Mouse (Mus musculus) skeletal muscle tissue, adult 2 months (tissue): Measurements from ENCODE around the gene 1700102P08Rik.

Experiments
- DNase-seq: peaks from one replicate; pipeline ENCODE4 v3.0.0-alpha.2; 2012; ENCODE audit warnings: low read depth, low spot score

Gene 1700102P08Rik

DNA sequence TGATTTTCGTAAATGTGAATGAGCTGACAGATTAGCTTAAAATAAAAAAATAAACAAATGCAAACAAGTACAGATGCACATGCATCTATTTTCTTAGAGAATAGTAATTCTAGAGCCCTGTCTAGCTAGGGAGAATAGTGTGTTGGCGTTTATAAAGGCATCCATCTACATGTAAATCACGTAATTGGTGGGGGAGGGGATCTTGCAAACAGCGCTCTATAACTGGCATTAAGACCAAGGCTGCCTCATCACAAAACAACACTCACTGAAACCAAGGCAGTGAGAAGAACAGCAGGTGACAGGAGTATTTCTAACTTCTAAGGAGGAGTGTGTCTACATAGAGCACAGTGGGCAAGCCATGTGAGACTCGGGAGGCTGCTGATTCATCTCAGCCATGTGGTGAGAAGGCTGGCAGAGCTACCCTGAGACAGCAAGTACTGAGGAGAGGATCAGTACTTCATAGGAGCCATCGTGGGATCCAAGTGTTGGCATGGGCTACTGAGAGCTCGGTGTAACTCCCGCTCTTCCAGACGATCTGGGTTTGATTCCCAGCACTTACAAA is 18.9 kb downstream of the 1700102P08Rik start:
- DNase-seq = no peak

DNA sequence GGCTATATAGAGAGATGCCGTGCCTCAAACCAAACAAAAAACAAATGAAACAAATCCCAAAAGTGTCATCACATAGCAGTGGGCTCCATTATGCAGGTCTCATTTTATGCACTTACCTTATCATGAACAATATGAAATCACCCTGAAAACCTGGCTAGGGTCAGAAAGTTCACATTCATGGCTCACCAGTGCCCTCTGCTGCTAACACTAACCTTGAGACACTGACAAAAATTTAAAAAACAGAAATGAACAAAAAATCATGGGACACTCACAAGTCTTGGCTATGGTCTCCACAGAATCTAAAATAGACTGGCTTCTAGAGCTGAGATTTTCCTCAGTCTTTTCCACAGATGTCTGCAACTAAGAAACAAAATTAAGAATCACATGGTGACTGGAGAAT is 19.6 kb downstream of the 1700102P08Rik start:
- no peak for DNase-seq

DNA sequence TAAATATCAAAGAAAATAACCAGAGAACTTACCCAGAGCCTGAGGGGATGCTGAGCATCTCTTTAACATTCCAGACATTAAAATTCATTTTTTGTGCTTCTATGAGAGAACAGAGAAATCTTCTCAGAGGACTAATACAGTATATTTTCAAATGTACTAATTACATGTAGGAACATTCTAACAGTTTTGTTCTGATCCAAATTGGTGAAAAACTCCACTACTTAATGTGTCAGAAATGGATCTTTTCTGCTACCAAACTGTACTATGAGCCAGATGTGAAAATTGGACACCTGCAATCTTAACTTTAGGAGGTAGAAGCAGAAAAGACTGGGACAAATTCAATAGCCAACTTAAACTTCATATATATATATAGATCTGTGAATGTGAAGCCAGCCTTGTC is 35.8 kb downstream of the 1700102P08Rik start, which contains the start of gene Ccdc36:
Ccdc36 (minus strand) TSS at position 101 of the 400 bp plus-strand sequence.
- DNase-seq = no peak

GRCm38 (mm10) chr9:108431431-108432067 is 38.9 kb downstream of the 1700102P08Rik start:
- DNase-seq = no peak

DNA sequence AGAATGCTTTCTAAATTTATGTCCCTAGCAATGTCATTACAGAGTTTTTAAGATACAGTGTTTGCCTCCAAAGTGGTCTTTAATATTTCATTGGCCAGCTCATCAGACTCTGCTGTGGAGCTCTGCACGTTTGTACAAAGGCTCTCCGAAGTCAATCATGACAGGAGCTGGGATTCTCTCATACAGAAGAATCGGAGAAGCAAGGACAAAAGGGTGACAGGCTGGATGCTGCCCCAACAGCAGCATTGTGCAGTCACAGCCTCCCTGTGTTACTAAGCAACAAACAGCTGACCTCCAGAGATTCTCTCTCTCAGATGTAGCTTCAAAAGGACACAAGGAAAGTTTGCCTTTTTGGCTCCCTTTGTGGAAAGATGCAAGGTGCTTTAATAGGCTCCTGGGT is 43.6 kb downstream of the 1700102P08Rik start, which contains the start of gene BC048562:
BC048562 (plus strand) TSS at position 301 of the 400 bp plus-strand sequence.
- DNase-seq = no peak

DNA sequence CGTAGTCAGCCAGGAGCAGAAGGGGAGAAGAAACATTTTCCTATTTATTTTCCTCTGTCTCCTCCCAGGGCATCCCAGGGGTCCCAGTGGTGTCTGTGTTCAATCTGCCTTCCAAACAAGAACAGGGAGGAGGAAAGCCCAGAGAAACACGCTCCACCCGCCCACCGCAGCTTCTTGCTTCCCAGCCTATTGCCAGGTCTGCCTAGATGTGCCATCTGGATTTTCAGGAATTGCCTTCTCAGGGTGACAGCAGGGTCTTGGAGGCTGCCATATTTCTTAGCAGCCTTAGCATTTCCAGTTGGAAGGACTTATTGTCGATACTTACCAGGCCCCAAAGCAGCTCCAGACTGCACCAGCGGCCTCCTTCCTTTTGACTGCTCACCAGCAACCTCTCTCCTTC is 46.6 kb downstream of the 1700102P08Rik start:
- no peak for DNase-seq

GRCm38 (mm10) chr9:108440485-108440884 is 47.9 kb downstream of the 1700102P08Rik start:
- DNase-seq = no peak

DNA sequence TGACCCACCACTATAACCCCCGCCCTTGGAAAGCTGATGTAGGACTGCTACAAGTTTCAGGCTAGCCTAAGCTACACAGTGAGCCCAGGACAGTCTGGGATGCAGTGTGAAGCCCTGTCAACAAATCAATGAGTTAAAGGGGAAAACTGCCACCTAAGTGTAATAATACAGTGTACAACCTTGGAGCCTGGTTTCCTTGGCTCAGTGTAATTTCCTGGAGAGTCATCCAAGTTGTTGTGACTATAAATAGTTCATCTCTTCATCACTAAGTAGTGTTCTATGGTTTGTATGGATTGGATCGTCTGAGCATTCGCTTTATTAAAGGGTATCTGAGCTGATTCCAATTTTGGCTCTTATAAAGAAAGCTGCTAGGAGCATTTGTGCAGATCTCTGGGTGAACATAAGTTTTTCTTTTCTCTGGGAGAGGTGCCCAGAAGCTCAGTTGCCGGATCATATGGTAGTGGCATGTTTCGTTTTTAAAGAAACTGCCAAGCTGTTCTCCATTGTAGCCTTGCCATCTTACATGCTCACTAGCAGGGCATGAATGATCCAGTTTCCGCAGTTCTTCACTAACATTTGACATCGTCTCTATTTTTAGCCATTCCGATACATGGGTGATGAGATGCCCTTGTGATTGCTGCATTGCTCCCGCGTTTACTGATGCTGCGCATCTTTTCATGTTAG is 48.8 kb downstream of the 1700102P08Rik start:
- no peak for DNase-seq

DNA sequence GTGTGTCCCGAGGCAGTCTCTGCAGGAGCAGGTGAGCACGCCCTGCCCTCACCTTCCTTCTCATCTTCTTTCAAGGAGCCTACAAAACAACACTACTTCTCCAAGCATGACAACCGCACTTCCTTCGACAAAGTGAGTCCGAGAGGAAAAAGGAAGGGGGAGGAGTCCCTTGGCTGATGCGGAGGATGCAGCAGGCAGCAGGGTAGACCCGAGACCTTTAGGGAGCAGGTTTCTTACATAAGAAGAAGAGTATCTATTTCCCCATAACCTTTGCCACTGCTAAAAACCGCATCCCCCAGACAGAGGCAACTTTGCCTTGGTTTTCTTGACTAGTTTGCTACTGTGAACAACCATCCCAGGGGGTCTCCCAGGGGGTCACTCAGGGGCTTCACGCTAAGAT is 52.5 kb downstream of the 1700102P08Rik start:
- no peak for DNase-seq

- no peak for DNase-seq
These were observed 57.3 kb downstream of the 1700102P08Rik start for GRCm38 (mm10) chr9:108449860-108450259.

- no peak for DNase-seq
These were observed 57.9 kb downstream of the 1700102P08Rik start for GRCm38 (mm10) chr9:108450292-108451169.

GRCm38 (mm10) chr9:108451170-108451493 is 58.5 kb downstream of the 1700102P08Rik start:
- DNase-seq = no peak

DNA sequence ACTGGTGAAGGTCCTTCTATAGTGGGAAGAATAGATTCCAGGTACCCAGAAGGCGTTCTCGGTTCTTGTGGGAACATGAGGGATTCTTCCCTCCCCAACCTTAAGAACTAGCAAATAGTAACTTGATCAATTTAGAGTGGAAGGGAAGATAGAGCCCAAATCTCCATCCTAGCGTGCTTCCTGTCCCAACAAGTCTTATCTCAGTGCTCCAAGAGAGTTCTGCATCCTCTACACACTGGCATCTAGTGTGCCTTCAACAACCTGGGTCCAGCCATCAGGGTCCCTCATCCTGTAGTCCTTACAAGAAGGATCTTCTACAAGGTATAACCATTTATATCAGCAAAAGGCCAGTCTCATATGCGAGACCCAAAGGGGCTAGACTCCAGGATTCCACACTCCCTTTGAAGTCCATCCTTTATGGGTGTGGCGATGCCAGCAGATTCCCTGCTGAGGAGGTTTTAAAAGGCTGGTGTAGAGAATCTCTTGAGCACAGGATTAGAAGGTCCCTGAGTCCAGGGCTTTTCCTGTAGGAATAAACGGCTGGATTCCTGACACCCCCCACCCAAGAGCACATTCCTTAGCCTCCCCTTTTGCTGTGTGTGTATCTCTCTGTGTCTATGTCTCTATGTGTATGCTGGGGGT is 59.0 kb downstream of the 1700102P08Rik start:
- no peak for DNase-seq

DNA sequence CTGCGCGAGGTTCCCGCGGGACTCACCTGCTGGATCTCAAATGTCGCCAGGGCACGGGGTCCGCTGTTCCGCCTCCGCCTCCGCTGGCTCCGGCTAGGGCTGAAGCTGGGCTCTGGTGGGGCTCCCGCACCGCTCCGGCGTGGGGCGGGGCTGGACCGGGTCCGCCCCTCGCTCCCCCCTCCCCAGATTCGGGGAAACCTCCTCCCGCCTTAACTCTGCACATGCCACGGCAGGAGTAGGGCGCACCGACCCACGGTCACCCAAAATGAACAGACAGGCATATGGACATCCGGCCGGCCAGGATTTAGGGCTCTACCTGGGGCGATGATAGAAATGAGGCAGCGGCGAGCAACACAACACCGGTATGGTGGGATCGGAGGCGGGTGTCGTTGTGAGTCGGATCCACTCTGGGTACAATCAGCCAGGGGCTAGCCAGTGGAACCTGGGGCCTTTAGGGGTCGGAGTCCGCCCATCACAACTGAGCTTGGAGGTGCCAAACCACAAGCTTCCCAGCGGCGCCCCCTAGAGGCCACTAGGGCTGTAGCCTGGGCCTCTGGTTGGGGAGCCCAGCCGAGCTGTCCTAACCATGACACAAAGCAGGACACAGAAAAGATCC is 59.8 kb downstream of the 1700102P08Rik start:
- peak; percentile 71 for DNase-seq

DNA sequence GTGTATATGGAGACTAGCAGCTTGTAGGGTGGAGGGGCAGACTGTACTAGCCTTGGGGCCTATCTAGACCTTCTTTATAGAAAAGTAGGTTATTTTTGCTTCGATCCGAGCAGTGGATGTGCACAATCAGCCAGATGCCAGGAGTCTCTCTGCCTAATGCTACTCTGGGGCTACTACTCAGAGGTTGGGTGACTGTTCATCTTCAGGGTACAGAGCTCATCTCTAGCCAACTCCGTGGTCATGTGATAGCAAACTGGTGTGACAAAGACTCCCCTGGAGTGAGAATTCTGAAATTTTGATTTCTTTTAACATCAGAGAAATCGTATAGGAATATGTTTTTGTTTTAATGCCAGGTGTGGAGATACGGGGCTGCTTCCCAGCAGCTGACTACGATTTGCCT is 60.3 kb downstream of the 1700102P08Rik start:
- no peak for DNase-seq

- no peak for DNase-seq
These were observed 60.9 kb downstream of the 1700102P08Rik start for GRCm38 (mm10) chr9:108453458-108453857.

DNA sequence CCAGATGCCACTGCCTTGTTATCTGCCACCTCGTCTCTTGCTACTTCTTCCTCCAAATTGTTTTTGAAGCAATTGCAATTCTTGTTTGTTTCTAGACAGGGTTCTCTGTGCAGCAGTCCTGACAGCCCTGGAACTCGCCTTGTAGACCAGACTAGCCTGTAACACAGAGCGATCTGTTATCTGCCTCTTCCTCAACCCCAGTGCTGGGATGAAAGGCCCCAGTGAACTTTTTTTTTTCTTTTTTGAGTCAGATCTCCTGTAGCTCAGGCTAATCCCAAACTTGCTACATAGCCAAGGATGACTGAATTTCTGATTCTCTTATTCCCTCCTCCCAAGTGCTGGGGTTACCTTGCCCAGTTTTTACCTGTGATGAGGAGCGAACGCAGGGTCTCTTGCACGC is 61.8 kb downstream of the 1700102P08Rik start:
- no peak for DNase-seq

GRCm38 (mm10) chr9:108455747-108456571 is 63.4 kb downstream of the 1700102P08Rik start:
- DNase-seq = no peak

DNA sequence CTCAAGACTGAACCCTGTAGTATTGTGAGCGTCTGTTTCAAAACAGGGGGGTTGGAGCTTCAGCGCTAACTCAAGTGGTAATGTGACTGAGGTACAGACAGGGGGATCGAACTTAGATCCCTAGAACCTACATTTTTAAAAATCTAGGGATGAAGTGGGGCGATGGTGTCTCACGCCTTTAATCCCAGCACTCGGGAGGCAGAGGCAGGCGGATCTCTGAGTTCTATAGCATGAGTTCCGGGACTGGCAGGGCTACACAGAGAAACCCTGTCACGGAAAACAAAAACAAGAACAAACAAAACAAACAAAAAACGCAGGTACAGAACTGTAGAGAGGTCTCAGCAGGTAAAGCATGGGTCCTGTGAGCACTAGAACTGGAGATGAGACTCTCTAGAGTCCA is 64.3 kb downstream of the 1700102P08Rik start:
- no peak for DNase-seq

DNA sequence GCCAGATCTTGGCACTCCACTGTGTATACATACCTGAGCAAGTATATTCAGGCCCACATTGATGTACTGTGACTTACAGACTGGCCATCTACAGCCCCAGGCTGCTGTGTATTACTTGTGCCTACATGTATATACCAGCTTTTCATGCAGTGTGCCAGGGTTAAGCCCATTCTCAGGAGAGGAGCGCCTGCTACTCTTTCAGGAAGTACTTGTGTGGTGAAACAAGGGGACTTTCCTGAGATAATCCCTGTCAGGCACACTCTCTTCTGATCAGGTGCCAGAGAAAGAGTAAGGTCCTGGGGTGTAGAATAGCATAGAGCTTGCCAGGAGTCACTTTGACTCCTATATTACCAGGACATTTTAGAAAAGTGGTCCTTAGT is 67.3 kb downstream of the 1700102P08Rik start:
- no peak for DNase-seq
